Mouse (Mus musculus): ENCODE results near the gene Ctnna3. TPM values are rescaled to one million over a fixed set of nuclear protein-coding genes. Genes with fewer than 3 reads are reported as not detected.

The Ctnna3 gene
- polyA plus RNA-seq, 1 experiment from 2014 or later: not detected

DNA sequence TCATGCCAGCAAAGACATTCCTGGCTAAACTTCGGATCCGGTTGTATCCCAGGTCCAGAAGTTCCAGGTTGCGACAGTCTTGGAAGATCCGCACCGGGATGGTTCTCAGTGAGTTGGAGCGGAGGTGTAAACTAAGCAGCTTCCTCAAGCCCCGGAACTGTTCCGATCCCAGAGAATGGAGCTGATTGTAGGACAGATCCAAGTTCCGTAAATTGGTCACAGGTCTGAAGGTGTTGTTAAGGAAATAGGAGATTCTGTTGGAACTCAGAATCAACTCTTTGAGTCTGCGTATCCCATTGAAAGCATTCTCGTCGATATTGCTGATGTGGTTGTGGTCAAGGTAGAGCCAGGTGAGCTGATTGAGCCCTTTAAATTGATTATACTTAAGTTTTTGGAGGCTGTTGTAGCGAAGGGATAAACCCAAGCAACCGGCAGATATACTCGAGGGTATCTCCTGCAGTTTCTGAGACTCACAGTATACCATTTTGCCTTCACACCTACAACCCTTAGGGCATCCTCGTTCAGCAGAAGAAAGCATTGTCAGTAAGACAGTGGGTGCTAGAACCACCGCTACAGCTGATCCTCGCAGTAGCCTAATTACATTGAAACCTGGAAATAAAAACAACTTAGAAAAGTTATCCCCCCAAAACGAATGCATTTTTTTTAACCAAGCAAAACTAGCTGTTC, 659.0 kb downstream of the Ctnna3 start:
- no peak overlapping the region for H3K4me3 ChIP-seq (ENCODE audit: low read depth, low read length)
- DNase-seq: no peak
- WGBS (ENCODE audit: insufficient replicate concordance): 28% methylated on average over 19 of the region's 19 CpGs

DNA sequence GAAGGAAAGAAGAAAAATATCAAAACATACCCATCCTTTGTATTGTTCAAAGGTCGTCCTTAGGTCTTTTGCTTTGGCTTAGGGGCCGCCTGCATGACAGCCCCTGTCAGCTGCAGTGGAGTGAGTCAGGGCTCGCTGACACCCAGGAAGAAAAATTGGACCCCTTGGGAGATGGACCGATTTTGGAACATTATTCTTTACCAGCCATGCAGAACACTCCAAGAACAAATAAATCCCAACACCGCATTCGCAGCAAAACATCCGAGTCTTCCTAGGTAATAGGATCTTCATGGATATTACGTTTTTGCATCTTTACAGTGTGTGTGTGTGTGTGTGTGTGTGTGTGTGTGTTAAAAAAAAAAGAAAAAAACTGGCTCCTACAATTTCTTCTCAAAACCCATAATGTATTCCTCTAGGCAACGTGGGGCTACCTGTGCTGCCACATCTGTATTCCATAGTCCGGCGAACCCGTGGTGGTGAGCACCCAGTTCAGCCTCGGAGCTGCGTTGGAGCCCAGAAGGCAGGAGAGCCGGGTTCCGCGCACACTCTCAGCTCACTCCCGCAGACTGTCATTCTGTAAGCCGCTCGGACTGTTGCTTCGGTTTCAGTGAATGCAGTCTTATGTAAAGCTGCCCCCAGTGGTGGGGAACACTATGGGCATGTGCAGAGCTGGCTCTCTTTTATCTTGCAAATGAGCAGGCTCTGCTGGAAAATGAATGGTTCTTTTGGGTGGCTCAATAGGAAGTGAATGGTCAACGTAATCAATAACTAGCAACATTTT, 660.0 kb downstream of the Ctnna3 start, which contains the start of gene Lrrtm3:
Gene Lrrtm3 (minus strand): TSS at position 598 of the 781 bp plus-strand sequence.
- peak; percentile 19 for DNase-seq
- Histone ChIP-seq H3K9ac (replicated peaks) (no peak within 1 kb of the TSS), H3K4me3 (ENCODE audit: low read depth, low read length) (peak within 1 kb of the TSS; percentile 19; the same call in 1 of the 2 replicates), H3K4me1 (ENCODE audit: insufficient read depth) (no peaks in the 10 kb centered on the region), H3K9me3 (ENCODE audit: low read length) (no peaks in the 10 kb centered on the region), H3K36me3 (replicated peaks; ENCODE audit: insufficient read depth, low read length) (no peaks in the 10 kb centered on the region), H3K4me2 (ENCODE audit: low read depth, low read length) (peak within 1 kb of the TSS; percentile 40; the same call in 1 of the 2 replicates), H3K27ac (ENCODE audit: low read depth) (no peak within 1 kb of the TSS), H3K27me3 (ENCODE audit: insufficient read depth, low read length) (peaks cover 26% of the 10 kb centered on the region)
- 2% methylated on average over 22 of the region's 22 CpGs for WGBS (ENCODE audit: insufficient replicate concordance)
- ATAC-seq: 0 out of 2 replicates have a peak, but pooled peaks have one; percentile 31
- no peak for TF ChIP-seq EP300 (IDR thresholded peaks at IDR 0.05; ENCODE audit: low read depth)
- peak; percentile 42 for TF ChIP-seq CTCF (IDR thresholded peaks at IDR 0.05; ENCODE audit: low read depth)

More for the DNA sequence above, 659.0 kb downstream of the Ctnna3 start:
- no peak overlapping the region for H3K27ac ChIP-seq (ENCODE audit: low read depth)
- no peak for ATAC-seq
- H3K9me3 ChIP-seq (ENCODE audit: low read length): no peaks in the 10 kb centered on the region
- H3K36me3 ChIP-seq (replicated peaks; ENCODE audit: insufficient read depth, low read length): no peaks in the 10 kb centered on the region
- peaks cover 26% of the 10 kb centered on the region for H3K27me3 ChIP-seq (ENCODE audit: insufficient read depth, low read length)
- no peaks in the 10 kb centered on the region for H3K4me1 ChIP-seq (ENCODE audit: insufficient read depth)
- no peak overlapping the region for H3K9ac ChIP-seq (replicated peaks)
- no peak for TF ChIP-seq CTCF (IDR thresholded peaks at IDR 0.05; ENCODE audit: low read depth)
- no peak for TF ChIP-seq EP300 (IDR thresholded peaks at IDR 0.05; ENCODE audit: low read depth)
- no peak overlapping the region for H3K4me2 ChIP-seq (ENCODE audit: low read depth, low read length)

DNA sequence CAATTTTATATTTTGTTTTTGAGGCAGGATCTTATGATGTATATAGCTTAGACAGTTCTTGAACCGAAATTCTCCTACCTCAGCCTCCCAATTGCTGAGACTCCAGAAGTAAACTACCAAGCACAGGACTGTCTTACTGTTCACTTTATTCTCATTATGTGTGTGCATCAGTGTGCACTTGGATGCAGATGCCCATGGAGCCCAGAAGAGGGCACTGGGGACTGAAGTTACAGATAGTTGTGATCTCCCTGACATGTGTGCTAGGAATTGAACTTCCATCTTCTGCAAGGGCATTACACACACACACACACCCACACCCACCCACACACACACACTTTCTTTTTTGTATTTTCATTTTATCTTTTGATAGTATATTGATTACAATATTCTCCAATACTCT, 666.6 kb downstream of the Ctnna3 start:
- H3K27ac ChIP-seq (ENCODE audit: low read depth): no peak overlapping the region
- WGBS (ENCODE audit: insufficient replicate concordance): 84% methylated on average over 1 of the region's 1 CpGs
- no peak overlapping the region for H3K4me3 ChIP-seq (ENCODE audit: low read depth, low read length)
- H3K4me1 ChIP-seq (ENCODE audit: insufficient read depth): no peaks in the 10 kb centered on the region
- H3K27me3 ChIP-seq (ENCODE audit: insufficient read depth, low read length): no peaks in the 10 kb centered on the region
- TF ChIP-seq EP300 (IDR thresholded peaks at IDR 0.05; ENCODE audit: low read depth) (no peak), CTCF (IDR thresholded peaks at IDR 0.05; ENCODE audit: low read depth) (no peak)
- no peaks in the 10 kb centered on the region for H3K9me3 ChIP-seq (ENCODE audit: low read length)
- no peaks in the 10 kb centered on the region for H3K36me3 ChIP-seq (replicated peaks; ENCODE audit: insufficient read depth, low read length)
- H3K9ac ChIP-seq (replicated peaks): no peak overlapping the region
- H3K4me2 ChIP-seq (ENCODE audit: low read depth, low read length): no peak overlapping the region
- DNase-seq (no peak), ATAC-seq (no peak)

DNA sequence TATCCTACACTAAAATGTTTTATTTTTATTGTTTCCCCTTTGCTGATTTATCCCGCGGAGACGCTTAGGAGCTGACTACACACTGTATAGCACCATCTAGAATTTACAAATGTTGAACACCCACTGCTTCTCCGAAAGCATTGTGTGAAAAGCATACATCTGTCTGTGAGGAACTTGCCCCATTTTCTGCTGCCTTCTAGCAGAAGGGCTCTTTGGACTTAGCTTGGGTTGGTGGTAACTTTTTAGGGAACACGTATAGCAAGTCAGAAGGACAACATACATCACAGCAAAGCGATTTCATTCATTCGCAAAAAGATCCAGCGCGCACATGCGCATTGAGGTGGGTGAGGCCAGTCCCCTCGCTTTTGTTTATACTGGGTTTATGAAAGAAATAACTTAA, 685.3 kb downstream of the Ctnna3 start:
- 84% methylated on average over 11 of the region's 11 CpGs for WGBS (ENCODE audit: insufficient replicate concordance)
- no peaks in the 10 kb centered on the region for H3K9me3 ChIP-seq (ENCODE audit: low read length)
- H3K4me1 ChIP-seq (ENCODE audit: insufficient read depth): no peaks in the 10 kb centered on the region
- H3K4me2 ChIP-seq (ENCODE audit: low read depth, low read length): no peak overlapping the region
- H3K27ac ChIP-seq (ENCODE audit: low read depth): no peak overlapping the region
- no peak overlapping the region for H3K9ac ChIP-seq (replicated peaks)
- H3K4me3 ChIP-seq (ENCODE audit: low read depth, low read length): no peak overlapping the region
- ATAC-seq (no peak), DNase-seq (no peak)
- no peak for TF ChIP-seq CTCF (IDR thresholded peaks at IDR 0.05; ENCODE audit: low read depth)
- no peak for TF ChIP-seq EP300 (IDR thresholded peaks at IDR 0.05; ENCODE audit: low read depth)
- H3K27me3 ChIP-seq (ENCODE audit: insufficient read depth, low read length): no peaks in the 10 kb centered on the region
- H3K36me3 ChIP-seq (replicated peaks; ENCODE audit: insufficient read depth, low read length): no peaks in the 10 kb centered on the region

DNA sequence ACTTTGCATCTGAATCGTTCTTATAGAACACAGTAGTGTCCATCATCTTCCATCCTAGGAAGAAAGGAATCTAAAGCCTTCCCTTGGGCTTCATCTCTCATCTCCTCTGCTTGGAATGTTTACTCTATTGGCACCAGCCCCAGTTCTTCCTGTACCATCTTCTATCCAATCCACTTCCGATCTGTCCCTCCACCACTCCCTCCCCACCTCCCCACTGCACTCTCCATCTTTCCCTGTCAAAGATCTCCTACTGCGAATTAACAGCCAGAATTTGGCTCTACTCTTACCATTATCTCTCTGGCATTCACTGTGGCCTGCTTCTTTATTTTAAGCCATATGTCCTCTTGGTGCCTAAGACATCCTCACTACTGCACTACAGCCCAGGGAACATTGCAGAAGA, 688.9 kb downstream of the Ctnna3 start:
- ATAC-seq (no peak), DNase-seq (no peak)
- Histone ChIP-seq H3K4me1 (ENCODE audit: insufficient read depth) (no peaks in the 10 kb centered on the region), H3K9me3 (ENCODE audit: low read length) (no peaks in the 10 kb centered on the region), H3K4me2 (ENCODE audit: low read depth, low read length) (no peak overlapping the region), H3K27ac (ENCODE audit: low read depth) (no peak overlapping the region), H3K36me3 (replicated peaks; ENCODE audit: insufficient read depth, low read length) (no peaks in the 10 kb centered on the region), H3K9ac (replicated peaks) (no peak overlapping the region), H3K4me3 (ENCODE audit: low read depth, low read length) (no peak overlapping the region), H3K27me3 (ENCODE audit: insufficient read depth, low read length) (no peaks in the 10 kb centered on the region)
- no peak for TF ChIP-seq CTCF (IDR thresholded peaks at IDR 0.05; ENCODE audit: low read depth)
- no peak for TF ChIP-seq EP300 (IDR thresholded peaks at IDR 0.05; ENCODE audit: low read depth)
- 67% methylated on average over 3 of the region's 3 CpGs for WGBS (ENCODE audit: insufficient replicate concordance)

DNA sequence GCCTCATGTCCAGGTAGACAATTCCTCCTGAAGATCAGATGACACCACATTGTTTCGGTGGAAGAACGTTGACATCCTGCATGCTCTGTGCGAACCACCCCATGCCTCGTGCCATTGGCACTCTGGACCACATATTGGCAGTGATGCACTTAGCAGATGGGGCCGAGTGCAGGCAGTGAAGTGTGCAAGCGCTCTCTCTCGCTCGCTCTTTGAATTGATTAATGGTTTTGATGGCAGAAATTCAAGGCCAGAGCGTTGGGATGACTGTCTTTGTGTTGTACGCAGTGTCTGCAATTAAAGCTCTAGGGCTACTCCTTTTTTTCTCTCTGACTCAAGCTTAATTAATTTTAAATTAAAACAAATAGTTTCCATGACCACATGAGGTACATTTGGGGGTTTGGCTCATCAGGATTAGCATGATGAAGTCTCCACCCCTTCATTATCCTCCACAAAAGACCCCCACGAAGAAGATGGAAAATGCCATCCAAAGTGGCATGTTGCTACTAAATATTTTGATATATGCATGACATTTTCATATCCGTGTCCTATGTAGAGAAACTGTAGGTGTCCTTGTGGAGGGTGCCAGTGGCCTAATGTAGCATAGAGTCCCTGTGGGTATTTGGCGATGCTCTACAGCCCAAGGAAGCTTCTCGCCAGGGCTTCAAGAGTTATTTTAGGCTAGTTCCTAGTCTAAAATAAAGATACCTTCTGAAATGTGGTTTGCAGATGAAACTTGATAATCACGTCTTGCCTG, 700.7 kb downstream of the Ctnna3 start:
- Histone ChIP-seq H3K4me3 (ENCODE audit: low read depth, low read length) (no peak overlapping the region), H3K4me2 (ENCODE audit: low read depth, low read length) (no peak overlapping the region), H3K9ac (replicated peaks) (no peak overlapping the region), H3K27ac (ENCODE audit: low read depth) (no peak overlapping the region), H3K4me1 (ENCODE audit: insufficient read depth) (no peaks in the 10 kb centered on the region), H3K9me3 (ENCODE audit: low read length) (no peaks in the 10 kb centered on the region), H3K27me3 (ENCODE audit: insufficient read depth, low read length) (no peaks in the 10 kb centered on the region), H3K36me3 (replicated peaks; ENCODE audit: insufficient read depth, low read length) (no peaks in the 10 kb centered on the region)
- DNase-seq (no peak), ATAC-seq (no peak)
- WGBS (ENCODE audit: insufficient replicate concordance): 77% methylated on average over 15 of the region's 15 CpGs
- no peak for TF ChIP-seq CTCF (IDR thresholded peaks at IDR 0.05; ENCODE audit: low read depth)
- no peak for TF ChIP-seq EP300 (IDR thresholded peaks at IDR 0.05; ENCODE audit: low read depth)

Data from liver, postnatal 0 days (tissue).